Mouse (Mus musculus) layer of hippocampus, adult 18-20 months (tissue): ENCODE data around the gene Tmco1. TPM values are rescaled to one million over a fixed set of nuclear protein-coding genes. Genes with fewer than 3 reads are reported as not detected.

Experiments used
- DNase-seq, 2 experiments: peaks; one replicate each; pipeline ENCODE4 v3.0.0; 2022; ENCODE audit warnings: low spot score in 2 of 2
- total RNA-seq, 2 experiments: library from RNA; stranded (reverse); gene quantifications; 2 replicates each; pipeline ENCODE4 v1.2.3; 2021

Tmco1 gene
- total RNA-seq, 2 experiments from 2014 or later, result 46.8 to 50.3 TPM

GRCm38 (mm10) chr1:167283441-167284257 lies 24.5 kb upstream of the Tmco1 start:
- peak; percentile 37 to 70 for DNase-seq

- DNase-seq, result peak; percentile 42 to 67
Measured at GRCm38 (mm10) chr1:167284258-167284836, 23.8 kb upstream of the Tmco1 start.

- DNase-seq, result peak; percentile 66 to 80
Measured at GRCm38 (mm10) chr1:167284837-167285319, 23.3 kb upstream of the Tmco1 start.

DNA sequence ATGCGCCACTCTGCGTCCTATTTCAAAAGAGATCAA lies 23.0 kb upstream of the Tmco1 start, which contains the start of gene Uck2:
Gene Uck2 (minus strand): TSS at position 1 of the 36 bp plus-strand sequence.
- no peak for DNase-seq

GRCm38 (mm10) chr1:167285356-167285755 lies 22.8 kb upstream of the Tmco1 start:
- no peak for DNase-seq

DNA sequence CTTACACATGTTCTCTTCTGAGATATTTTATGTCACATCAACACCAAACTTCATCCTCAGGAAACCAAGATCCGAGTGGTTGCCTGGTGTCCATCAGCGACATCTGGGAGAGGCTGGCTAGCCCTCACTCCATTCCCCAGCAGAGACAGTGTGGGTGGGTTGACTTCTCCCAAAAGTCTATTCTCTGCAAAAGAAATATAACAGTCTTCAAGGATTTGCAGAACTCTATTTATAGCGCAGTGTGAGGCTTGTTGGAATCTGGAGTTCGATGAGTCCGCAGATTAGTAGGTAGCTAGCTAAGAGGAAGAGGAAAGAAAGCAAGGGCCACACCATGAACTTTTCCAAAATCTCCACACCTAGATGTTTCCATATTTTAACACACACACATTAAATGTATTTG lies 21.0 kb upstream of the Tmco1 start:
- no peak for DNase-seq

- no peak for DNase-seq
Measured at GRCm38 (mm10) chr1:167288665-167289538, 19.3 kb upstream of the Tmco1 start.

- no peak for DNase-seq
Measured at GRCm38 (mm10) chr1:167289567-167290262, 18.5 kb upstream of the Tmco1 start.

GRCm38 (mm10) chr1:167290263-167290592 lies 17.9 kb upstream of the Tmco1 start:
- no peak for DNase-seq

DNA sequence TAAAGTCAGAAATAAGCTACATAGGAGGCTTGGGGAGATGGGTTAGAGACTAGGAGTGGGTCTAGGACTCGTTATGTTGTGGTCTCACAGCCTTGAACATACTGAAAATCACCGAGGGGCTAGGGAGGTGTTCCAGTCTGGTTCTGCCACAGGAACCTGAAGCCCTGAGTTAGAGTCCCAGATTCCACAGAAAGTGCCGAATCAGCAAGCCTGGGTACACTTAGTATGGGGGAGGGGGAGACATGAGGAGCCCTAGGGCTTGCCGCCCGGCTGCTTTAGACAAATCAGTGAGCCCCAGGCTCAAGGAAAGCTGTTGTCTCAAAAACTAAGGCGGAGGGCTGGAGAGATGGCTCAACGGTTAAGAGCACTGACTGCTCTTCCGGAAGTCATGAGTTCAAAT lies 16.6 kb upstream of the Tmco1 start:
- no peak for DNase-seq

DNA sequence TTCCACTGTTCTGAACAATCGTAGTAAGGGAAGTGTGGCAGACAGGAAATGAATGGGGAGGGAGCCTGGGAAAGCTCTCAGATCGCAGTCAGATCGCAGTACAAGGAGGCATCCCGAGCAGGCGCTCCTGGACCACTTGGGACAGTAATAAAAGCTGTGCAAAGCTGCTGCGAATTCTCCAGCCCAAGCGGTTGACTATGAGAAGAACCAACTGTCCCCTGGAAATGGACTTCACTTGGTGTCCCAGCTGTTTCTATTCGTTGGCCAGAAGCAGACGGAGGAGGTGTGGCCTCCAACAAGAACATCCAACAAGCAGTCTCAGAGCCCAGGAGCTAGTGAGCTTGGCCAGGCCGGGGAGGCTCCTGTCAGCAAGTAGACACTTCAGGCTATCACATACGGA lies 15.7 kb upstream of the Tmco1 start:
- DNase-seq, result no peak

GRCm38 (mm10) chr1:167295679-167296402 lies 12.3 kb upstream of the Tmco1 start:
- no peak for DNase-seq

DNA sequence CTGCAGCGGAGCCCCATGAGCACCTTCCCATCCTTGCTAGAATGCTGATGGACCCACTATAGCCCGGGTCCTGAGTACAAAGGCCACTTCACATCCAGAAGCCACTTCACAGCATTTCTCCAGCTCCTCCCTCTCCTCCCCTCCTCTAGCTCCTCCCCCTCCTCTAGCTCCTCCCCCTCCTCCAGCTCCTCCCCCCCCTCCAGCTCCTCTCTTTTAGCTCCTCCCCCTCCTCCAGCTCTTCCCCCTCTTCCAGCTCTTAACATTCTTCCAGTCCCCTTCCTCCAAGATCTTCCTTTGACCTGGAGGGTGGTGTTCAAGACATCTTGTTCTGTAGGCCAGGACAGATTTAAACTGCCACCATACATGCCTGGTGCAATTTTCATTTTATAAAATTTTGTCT lies 8.1 kb upstream of the Tmco1 start:
- no peak for DNase-seq

DNA sequence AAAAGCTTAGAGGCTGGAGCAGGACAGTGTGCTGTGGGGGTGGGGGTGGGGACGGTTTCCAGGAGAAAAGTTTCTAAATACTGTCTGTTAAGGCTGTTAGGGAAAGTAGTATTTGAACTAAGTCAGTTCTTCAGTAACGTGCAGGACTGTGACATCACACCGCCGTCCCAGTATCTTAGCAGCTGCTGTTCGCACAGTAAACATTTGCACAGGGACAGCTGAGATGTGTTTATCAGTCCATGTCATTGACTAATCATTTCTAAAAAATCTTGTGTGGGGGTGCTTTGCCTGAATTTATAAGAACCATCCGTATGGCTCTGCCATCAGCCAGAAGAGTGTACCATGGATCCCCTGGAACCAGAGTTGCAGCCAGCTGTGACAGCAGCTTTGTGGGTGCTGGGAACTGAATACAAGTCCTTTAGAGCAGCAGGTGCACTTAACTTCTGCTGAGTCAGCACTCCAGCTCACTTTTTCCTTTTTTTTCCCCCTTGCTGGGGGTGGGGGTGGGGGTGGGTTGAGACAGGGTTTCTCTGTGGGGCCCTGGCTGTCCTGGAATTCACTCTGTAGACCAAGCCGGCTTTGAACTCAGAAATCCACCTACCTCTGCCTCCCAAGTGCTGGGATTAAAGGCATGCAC lies 2.6 kb upstream of the Tmco1 start:
- DNase-seq, result no peak

GRCm38 (mm10) chr1:167306451-167307240 lies 1.5 kb upstream of the Tmco1 start:
- peak in 1 of 2 experiments; percentile 53 for DNase-seq

DNA sequence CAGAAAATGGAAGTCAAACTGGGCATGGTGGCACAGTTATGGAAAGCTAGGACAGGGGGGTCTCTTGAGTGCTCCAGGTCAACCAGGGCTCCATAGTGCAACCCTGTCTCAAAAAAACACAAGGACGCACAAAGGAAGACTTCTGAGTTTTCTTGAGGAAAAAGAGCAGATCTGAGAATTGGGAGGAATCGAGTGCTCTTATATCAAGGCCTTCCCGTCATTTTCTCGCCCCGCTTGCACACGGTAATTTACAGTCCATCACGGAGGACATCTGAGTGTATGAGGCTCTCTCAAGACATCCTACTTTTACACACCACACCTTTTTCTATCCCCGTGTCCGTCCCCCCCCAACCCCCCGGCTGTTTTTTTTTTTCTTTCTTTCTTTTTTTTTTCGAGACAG lies 504 bp upstream of the Tmco1 start:
- no peak for DNase-seq

- DNase-seq, result no peak
Measured at GRCm38 (mm10) chr1:167312367-167312766, 4.2 kb downstream of the Tmco1 start.

GRCm38 (mm10) chr1:167313220-167313619 lies 5.0 kb downstream of the Tmco1 start:
- no peak for DNase-seq

GRCm38 (mm10) chr1:167321691-167322090 lies 13.5 kb downstream of the Tmco1 start:
- no peak for DNase-seq

- peak in 1 of 2 experiments; percentile 77 for DNase-seq
Measured at GRCm38 (mm10) chr1:167328776-167329175, 20.6 kb downstream of the Tmco1 start.
